Mouse (Mus musculus) erythroblast, embryonic 14.5 days (primary cell): ENCODE data around the gene Chst2.

Experiments used
- GATA1 ChIP-seq: IDR thresholded peaks from 2 replicates; pipeline ENCODE4 v1.6.1; 2012; ENCODE audit warnings: low read length, inconsistent platforms, mixed read lengths
- TAL1 ChIP-seq: IDR thresholded peaks from 3 replicates; pipeline ENCODE4 v1.6.1; 2012; ENCODE audit warnings: low read length, inconsistent platforms, mixed read lengths

GRCm38 (mm10) chr9:95389956-95390355, 16.6 kb downstream of the Chst2 start:
- TF ChIP-seq GATA1 (no peak), TAL1 (no peak)
